Mouse (Mus musculus) cerebellum, adult 9-11 months (tissue): ENCODE measurements around the gene Map3k6.

ENCODE experiments used
- DNase-seq: peaks from one replicate; pipeline ENCODE4 v3.0.0; 2022

The Map3k6 gene

GRCm38 (mm10) chr4:133291255-133291654, 50.6 kb downstream of the Map3k6 start:
- DNase-seq: no peak

GRCm38 (mm10) chr4:133292405-133292804, 51.8 kb downstream of the Map3k6 start:
- no peak for DNase-seq

- DNase-seq: no peak
These were observed 52.6 kb downstream of the Map3k6 start for GRCm38 (mm10) chr4:133292901-133293843.

GRCm38 (mm10) chr4:133294084-133294483, 53.5 kb downstream of the Map3k6 start:
- no peak for DNase-seq

- no peak for DNase-seq
These were observed 56.7 kb downstream of the Map3k6 start for GRCm38 (mm10) chr4:133297360-133297759.

- peak; percentile 92 for DNase-seq
These were observed 57.2 kb downstream of the Map3k6 start for GRCm38 (mm10) chr4:133297801-133298238.

- peak; percentile 95 for DNase-seq
These were observed 58.1 kb downstream of the Map3k6 start for GRCm38 (mm10) chr4:133298516-133299365.

GRCm38 (mm10) chr4:133299701-133300100, 59.1 kb downstream of the Map3k6 start:
- peak; percentile 89 for DNase-seq

GRCm38 (mm10) chr4:133300421-133300820, 59.8 kb downstream of the Map3k6 start:
- peak; percentile 56 for DNase-seq

- peak; percentile 80 for DNase-seq
These were observed 61.2 kb downstream of the Map3k6 start for GRCm38 (mm10) chr4:133301802-133302201.
